Mouse (Mus musculus) C2C12 (cell line): ENCODE data around the gene Cnnm3. TPM values are rescaled to one million over a fixed set of nuclear protein-coding genes. Genes with fewer than 3 reads are reported as not detected.

ENCODE experiments used
- H3K27me3 ChIP-seq: one replicate; pipeline ENCODE4 v1.6.1; 2011; ENCODE audit not compliant: control insufficient read depth, insufficient read depth, insufficient read length
- H3K36me3 ChIP-seq: one replicate; pipeline ENCODE4 v1.6.1; 2011; ENCODE audit not compliant: control insufficient read depth, insufficient read depth
- H3K4me3 ChIP-seq: one replicate; pipeline ENCODE4 v1.5.1; 2011; ENCODE audit warnings: mild to moderate bottlenecking, control low read depth; ENCODE audit not compliant: poor library complexity, insufficient read depth, severe bottlenecking
- H3K79me2 ChIP-seq: one replicate; pipeline ENCODE4 v1.6.1; 2011; ENCODE audit not compliant: control insufficient read depth, insufficient read depth
- H3K79me3 ChIP-seq: one replicate; pipeline ENCODE4 v1.6.1; 2011; ENCODE audit warnings: low read depth, control low read depth
- H3ac ChIP-seq: one replicate; pipeline ENCODE3; 2011; ENCODE audit warnings: low read depth; ENCODE audit not compliant: control insufficient read depth, insufficient read length
- CEBPB ChIP-seq: IDR thresholded peaks from one replicate; pipeline ENCODE4 v1.6.1; 2011; ENCODE audit warnings: low read depth, mild to moderate bottlenecking, control low read depth, moderate library complexity
- CTCF ChIP-seq: IDR thresholded peaks from one replicate; pipeline ENCODE4 v1.5.1; 2011; ENCODE audit not compliant: control insufficient read depth, insufficient read depth, insufficient read length
- FOSL1 ChIP-seq: IDR thresholded peaks from one replicate; pipeline ENCODE4 v1.8.0; 2011; ENCODE audit warnings: mild to moderate bottlenecking, low read length; ENCODE audit not compliant: poor library complexity, insufficient read depth, severe bottlenecking
- MAX ChIP-seq: IDR thresholded peaks from one replicate; pipeline ENCODE4 v1.6.1; 2011; ENCODE audit warnings: mild to moderate bottlenecking, control low read depth
- MYOD1 ChIP-seq: IDR thresholded peaks from one replicate; pipeline ENCODE4 v1.6.1; 2011; ENCODE audit warnings: low read depth; ENCODE audit not compliant: control insufficient read depth, insufficient read length
- MYOG ChIP-seq: IDR thresholded peaks from one replicate; pipeline ENCODE4 v1.6.1; 2011; ENCODE audit not compliant: control insufficient read depth, insufficient read length; ENCODE audit errors: extremely low read depth
- USF1 ChIP-seq: IDR thresholded peaks from one replicate; pipeline ENCODE4 v1.6.1; 2011; ENCODE audit warnings: low read depth, mild to moderate bottlenecking, control low read depth, moderate library complexity
- polyA plus RNA-seq: library from polyadenylated mRNA; unstranded; fragments of >200 nt; fragmentation: generic; extraction: Trizol; gene quantifications from one replicate; pipeline ENCODE4 v1.2.1, GENCODE M21; 2012; ENCODE audit warnings: missing spikeins

Gene Cnnm3
- polyA plus RNA-seq, 1 experiment: 6.5 TPM

- TF ChIP-seq FOSL1 (no peak), MAX (no peak), CEBPB (no peak), USF1 (no peak), MYOD1 (no peak)
- Histone ChIP-seq H3ac (no peak overlapping the region), H3K4me3 (no peak overlapping the region), H3K36me3 (peaks cover 60% of the 10 kb centered on the region), H3K79me2 (peaks cover 64% of the 10 kb centered on the region), H3K79me3 (peaks cover 23% of the 10 kb centered on the region), H3K27me3 (no peaks in the 10 kb centered on the region)
These were observed 40.2 kb downstream of the Cnnm3 start for GRCm38 (mm10) chr1:36551904-36552303.

DNA sequence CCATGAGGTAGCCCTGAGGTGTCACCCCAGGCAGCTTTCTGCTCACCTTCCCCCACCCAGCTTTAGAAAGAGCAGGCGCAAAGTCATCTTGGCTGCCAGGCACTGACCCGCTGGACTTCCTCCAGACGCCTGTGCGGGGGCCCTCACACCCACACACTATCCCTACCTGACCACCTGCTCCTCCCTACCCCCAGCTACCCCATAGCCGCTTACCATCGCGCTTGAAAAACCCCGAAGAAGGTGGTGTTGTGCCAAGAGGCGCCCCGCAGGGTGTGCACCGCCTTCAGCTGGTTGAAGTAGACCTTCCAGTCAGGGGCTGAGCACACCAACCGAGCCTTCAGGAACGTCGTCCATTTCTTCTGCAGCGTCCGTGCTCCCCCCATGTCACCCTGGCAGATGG, 40.8 kb downstream of the Cnnm3 start:
- peaks cover 66% of the 10 kb centered on the region for H3K79me2 ChIP-seq
- no peak overlapping the region for H3ac ChIP-seq
- no peak for TF ChIP-seq MYOD1
- TF ChIP-seq MYOG: no peak
- TF ChIP-seq MAX: no peak
- TF ChIP-seq CTCF: no peak
- no peak for TF ChIP-seq CEBPB
- no peak for TF ChIP-seq FOSL1
- TF ChIP-seq USF1: no peak
- H3K27me3 ChIP-seq: no peaks in the 10 kb centered on the region
- H3K4me3 ChIP-seq: no peak overlapping the region
- peaks cover 60% of the 10 kb centered on the region for H3K36me3 ChIP-seq
- H3K79me3 ChIP-seq: peaks cover 23% of the 10 kb centered on the region

- Histone ChIP-seq H3K36me3 (peaks cover 50% of the 10 kb centered on the region), H3K4me3 (no peak overlapping the region)
- TF ChIP-seq CEBPB (no peak), USF1 (no peak), CTCF (no peak), MYOG (no peak), MAX (no peak), FOSL1 (no peak), MYOD1 (no peak)
These were observed 43.1 kb downstream of the Cnnm3 start for GRCm38 (mm10) chr1:36554633-36555399.

GRCm38 (mm10) chr1:36555798-36556395, 44.2 kb downstream of the Cnnm3 start:
- Histone ChIP-seq H3ac (peak overlapping the region; percentile 81), H3K27me3 (no peaks in the 10 kb centered on the region), H3K4me3 (peak overlapping the region; percentile 68), H3K36me3 (peaks cover 39% of the 10 kb centered on the region), H3K79me2 (peaks cover 51% of the 10 kb centered on the region), H3K79me3 (peaks cover 22% of the 10 kb centered on the region)
- no peak for TF ChIP-seq FOSL1
- no peak for TF ChIP-seq MYOD1
- TF ChIP-seq USF1: no peak
- no peak for TF ChIP-seq MAX
- no peak for TF ChIP-seq CEBPB
- TF ChIP-seq CTCF: no peak
- TF ChIP-seq MYOG: no peak

More at GRCm38 (mm10) chr1:36554633-36555399, 43.1 kb downstream of the Cnnm3 start:
- H3K27me3 ChIP-seq: no peaks in the 10 kb centered on the region
- H3K79me2 ChIP-seq: peaks cover 57% of the 10 kb centered on the region
- peak overlapping the region; percentile 33 for H3ac ChIP-seq
- H3K79me3 ChIP-seq: peaks cover 23% of the 10 kb centered on the region

DNA sequence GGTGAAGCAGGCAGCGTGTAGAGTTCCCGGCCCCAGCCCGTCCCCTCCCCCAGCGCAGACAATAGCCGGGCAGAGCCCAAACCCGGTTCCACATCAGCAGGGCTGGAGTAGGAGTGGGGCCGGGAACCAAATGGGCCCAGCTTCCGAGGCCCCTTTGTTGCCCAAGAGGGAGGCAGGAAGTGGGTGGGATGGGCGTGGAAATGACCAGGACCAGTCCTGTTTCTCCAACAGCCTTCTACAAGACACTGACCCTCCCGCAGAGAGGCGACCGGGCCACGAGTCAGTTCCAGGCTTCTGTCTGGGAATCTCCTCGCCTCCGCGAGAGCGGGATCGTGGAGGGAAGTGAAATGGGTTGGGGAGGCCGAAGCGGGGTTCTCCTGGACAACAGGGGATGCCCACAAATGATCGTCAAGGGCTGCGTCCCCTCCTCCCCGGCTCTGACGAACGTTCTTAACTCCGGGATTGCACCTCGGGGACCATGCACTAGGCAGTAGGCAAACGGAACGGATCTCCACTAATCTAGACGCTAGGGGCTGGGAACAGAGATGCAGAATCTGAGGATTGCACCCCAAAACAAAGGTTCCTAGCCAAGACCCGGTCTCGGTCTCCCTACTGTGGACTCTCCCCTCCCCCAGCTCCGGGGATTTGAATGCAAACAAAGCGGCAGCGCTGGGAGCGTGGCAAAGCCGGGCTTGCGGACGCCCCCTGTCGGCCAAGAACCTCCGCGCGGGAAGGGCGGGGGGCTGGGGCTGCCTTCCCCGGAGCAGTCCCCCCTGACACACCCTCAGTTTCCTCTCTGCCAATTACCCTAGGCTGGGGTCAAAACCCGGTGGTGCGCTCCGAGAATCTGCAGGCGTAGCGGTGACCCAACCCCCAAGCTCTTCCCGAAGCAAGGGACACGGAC, 45.1 kb downstream of the Cnnm3 start:
- Histone ChIP-seq H3K36me3 (peaks cover 30% of the 10 kb centered on the region), H3K27me3 (no peaks in the 10 kb centered on the region), H3K4me3 (peak overlapping the region; percentile 68), H3K79me2 (peaks cover 51% of the 10 kb centered on the region), H3K79me3 (peaks cover 22% of the 10 kb centered on the region), H3ac (peak overlapping the region; percentile 96)
- no peak for TF ChIP-seq MYOD1
- TF ChIP-seq USF1: no peak
- peak; percentile 91 for TF ChIP-seq CTCF
- TF ChIP-seq FOSL1: no peak
- TF ChIP-seq CEBPB: peak; percentile 78
- peak; percentile 59 for TF ChIP-seq MAX
- TF ChIP-seq MYOG: no peak
